Mouse (Mus musculus) embryonic facial prominence, embryonic 15.5 days (tissue): ENCODE data around the gene Gm10964. TPM values are rescaled to one million over a fixed set of nuclear protein-coding genes. Genes with fewer than 3 reads are reported as not detected.
A peak's percentile ranks its signal among the peaks of the same experiment; 100 is the strongest.

Experiments used
- ATAC-seq: fragments of 200-750 bp; cut with Nextera tagmentation; 2 replicates; pipeline ENCODE4 v1.8.0; 2017; ENCODE audit warnings: low read depth, moderate TSS enrichment; ENCODE audit not compliant: insufficient number of reproducible peaks, low FRiP score, low TSS enrichment
- H3K27ac ChIP-seq: fragments of 300-500 bp; sonication (generic); replicated peaks from 2 replicates; pipeline ENCODE4 v1.5.1; 2015; ENCODE audit warnings: mild to moderate bottlenecking, inconsistent platforms
- H3K27me3 ChIP-seq: fragments of 300-500 bp; sonication (generic); 2 replicates; pipeline ENCODE4 v1.6.1; 2015; ENCODE audit warnings: inconsistent platforms
- H3K36me3 ChIP-seq: fragments of 300-500 bp; sonication (generic); 2 replicates; pipeline ENCODE4 v1.6.1; 2015; ENCODE audit warnings: mild to moderate bottlenecking, inconsistent platforms
- H3K4me1 ChIP-seq: fragments of 300-500 bp; sonication (generic); 2 replicates; pipeline ENCODE4 v1.6.1; 2015; ENCODE audit warnings: inconsistent platforms
- H3K4me2 ChIP-seq: fragments of 300-500 bp; sonication (generic); replicated peaks from 2 replicates; pipeline ENCODE4 v1.6.1; 2015; ENCODE audit warnings: mild to moderate bottlenecking, inconsistent platforms
- H3K4me3 ChIP-seq: fragments of 300-500 bp; sonication (generic); replicated peaks from 2 replicates; pipeline ENCODE4 v1.5.1; 2015; ENCODE audit warnings: mild to moderate bottlenecking, inconsistent platforms
- H3K9ac ChIP-seq: fragments of 300-500 bp; sonication (generic); 2 replicates; pipeline ENCODE4 v1.6.1; 2015; ENCODE audit warnings: inconsistent platforms
- H3K9me3 ChIP-seq: fragments of 300-500 bp; sonication (generic); replicated peaks from 2 replicates; pipeline ENCODE4 v1.6.1; 2016; ENCODE audit warnings: inconsistent platforms
- WGBS: fragments of 180-500 bp; shearing (Covaris S2); methylation state at CpG from one replicate; pipeline ENCODE4 v1.1.7; 2015; 5-methylcytosine and 5-hydroxymethylcytosine counted together
- polyA plus RNA-seq: library from polyadenylated mRNA; unstranded; fragments of >200 nt; fragmentation: Nextera tagmentation; extraction: Ambion mirVana; gene quantifications from 2 replicates; pipeline ENCODE4 v1.2.1, GENCODE M21; 2015

Gm10964 gene
- polyA plus RNA-seq, 1 experiment from 2014 or later, result not detected

DNA sequence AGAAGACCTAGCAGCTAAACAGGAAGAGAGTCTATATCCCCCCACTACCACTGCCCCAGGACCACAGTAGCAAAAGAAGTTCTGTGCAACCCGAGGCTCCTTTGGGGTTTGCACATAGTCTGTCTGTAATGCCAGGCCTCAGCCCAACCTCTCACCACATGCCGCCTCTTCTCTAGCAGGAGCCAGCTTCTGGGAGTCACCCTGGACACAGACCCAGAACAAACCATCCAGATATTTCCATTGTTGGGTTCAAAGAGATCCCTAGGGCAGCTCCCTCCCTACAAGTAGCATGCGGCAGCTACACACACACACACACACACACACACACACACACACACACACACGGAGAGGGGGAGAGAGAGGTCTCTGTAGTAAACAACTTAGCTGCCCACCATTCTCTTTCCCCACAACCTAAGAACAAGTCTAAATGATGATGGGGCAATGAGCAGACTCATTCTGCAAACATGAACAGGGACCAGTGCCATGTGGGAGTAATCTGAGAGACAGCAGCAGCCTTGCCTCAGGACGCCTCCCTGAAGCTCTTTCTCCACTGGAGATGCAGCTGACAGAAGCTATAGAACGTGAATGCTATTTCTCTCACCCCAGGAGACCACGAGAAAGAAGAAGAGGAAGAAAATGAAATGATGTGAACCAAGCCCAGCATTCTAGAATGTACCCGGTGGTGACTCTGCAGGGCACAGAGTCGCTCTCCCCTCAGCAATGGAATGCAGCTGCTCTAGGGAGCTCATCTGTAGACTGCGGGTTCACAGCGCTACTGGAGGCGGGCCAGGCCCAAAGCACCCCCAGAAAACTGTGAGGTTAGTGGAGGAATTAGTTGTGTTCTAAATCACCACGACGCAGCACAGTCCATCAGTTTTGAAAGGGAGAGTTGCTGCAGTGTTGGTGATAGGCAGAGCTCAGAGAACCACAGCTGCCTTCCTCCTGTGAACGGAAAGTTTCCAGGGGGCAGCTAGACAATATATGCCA is 22.1 kb upstream of the Gm10964 start:
- Histone ChIP-seq H3K9me3 (no peaks in the 10 kb centered on the region), H3K4me2 (no peak overlapping the region), H3K27me3 (no peaks in the 10 kb centered on the region), H3K9ac (no peak overlapping the region), H3K36me3 (no peaks in the 10 kb centered on the region), H3K27ac (peak overlapping the region; percentile 78), H3K4me1 (peaks cover 31% of the 10 kb centered on the region), H3K4me3 (no peak overlapping the region)
- ATAC-seq, result peak; percentile 74
- 22% methylated on average over 15 of the region's 15 CpGs for WGBS

DNA sequence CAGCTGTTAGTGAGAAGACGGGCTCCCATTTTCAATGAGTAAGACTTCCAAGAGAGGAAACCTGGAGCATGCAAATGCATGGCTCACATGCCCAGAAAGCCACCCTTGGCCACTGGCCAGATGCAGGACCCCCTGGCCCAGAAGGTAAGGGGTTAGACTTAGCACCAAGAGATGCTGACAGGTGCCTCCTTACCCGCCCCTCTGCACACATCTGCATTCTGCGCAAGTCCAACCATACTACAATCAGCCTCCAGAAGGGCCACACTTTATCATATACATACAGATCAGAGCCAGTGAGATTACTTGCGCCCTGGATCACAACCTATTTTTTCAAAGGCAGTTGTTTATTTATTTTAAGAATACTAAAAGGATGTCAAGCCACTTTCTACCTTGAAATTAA is 20.4 kb upstream of the Gm10964 start:
- no peaks in the 10 kb centered on the region for H3K36me3 ChIP-seq
- no peaks in the 10 kb centered on the region for H3K9me3 ChIP-seq
- H3K27me3 ChIP-seq, result no peaks in the 10 kb centered on the region
- no peak overlapping the region for H3K4me3 ChIP-seq
- WGBS, result 86% methylated on average over 4 of the region's 4 CpGs
- no peak overlapping the region for H3K9ac ChIP-seq
- no peak overlapping the region for H3K27ac ChIP-seq
- peaks cover 31% of the 10 kb centered on the region for H3K4me1 ChIP-seq
- ATAC-seq, result no peak
- no peak overlapping the region for H3K4me2 ChIP-seq

DNA sequence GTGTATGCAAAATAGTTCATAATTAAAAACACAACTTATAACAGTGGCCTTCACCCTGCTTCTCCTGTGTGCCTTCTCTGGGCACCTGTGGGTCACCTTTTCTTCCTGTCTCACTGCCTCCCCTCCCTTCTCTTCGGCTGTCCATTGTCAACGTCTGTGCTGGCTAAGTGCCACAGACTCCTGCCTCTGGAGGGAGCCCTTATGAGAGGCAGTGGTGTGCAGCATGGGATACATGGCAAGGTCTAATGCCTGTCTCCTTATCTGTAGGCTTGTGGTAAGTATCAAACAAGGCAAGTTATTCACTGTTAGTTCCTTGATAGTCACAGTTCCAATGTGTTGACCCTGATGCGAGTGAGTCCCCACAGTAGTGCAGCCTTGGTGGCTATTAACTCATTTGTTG is 15.0 kb upstream of the Gm10964 start:
- Histone ChIP-seq H3K36me3 (no peaks in the 10 kb centered on the region), H3K9me3 (no peaks in the 10 kb centered on the region), H3K27ac (no peak overlapping the region), H3K27me3 (no peaks in the 10 kb centered on the region), H3K4me1 (0 out of 2 replicates have a peak, but pooled peaks cover 3% of the 10 kb centered on the region), H3K9ac (no peak overlapping the region), H3K4me2 (no peak overlapping the region), H3K4me3 (no peak overlapping the region)
- WGBS, result 54% methylated on average over 3 of the region's 3 CpGs
- no peak for ATAC-seq

DNA sequence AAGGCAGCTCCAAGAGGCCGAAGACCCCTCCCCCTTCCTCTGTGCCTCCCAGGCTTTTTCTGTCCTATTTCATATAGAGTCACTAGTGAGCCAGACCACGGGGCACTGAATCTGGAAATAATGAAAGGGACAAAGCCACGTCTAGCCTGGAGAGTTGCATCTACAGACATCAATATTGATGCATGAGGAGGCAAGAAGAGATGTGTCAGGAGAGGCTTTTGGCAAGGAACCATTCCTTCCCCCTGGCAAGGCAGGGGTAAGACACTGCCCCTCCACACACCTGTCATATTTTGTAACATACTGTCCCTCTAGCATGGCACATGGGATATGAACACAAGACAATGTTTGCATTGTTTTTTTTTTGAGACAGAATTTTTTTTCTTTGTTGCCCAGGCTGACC is 12.5 kb upstream of the Gm10964 start:
- ATAC-seq, result no peak
- H3K4me3 ChIP-seq, result no peak overlapping the region

DNA sequence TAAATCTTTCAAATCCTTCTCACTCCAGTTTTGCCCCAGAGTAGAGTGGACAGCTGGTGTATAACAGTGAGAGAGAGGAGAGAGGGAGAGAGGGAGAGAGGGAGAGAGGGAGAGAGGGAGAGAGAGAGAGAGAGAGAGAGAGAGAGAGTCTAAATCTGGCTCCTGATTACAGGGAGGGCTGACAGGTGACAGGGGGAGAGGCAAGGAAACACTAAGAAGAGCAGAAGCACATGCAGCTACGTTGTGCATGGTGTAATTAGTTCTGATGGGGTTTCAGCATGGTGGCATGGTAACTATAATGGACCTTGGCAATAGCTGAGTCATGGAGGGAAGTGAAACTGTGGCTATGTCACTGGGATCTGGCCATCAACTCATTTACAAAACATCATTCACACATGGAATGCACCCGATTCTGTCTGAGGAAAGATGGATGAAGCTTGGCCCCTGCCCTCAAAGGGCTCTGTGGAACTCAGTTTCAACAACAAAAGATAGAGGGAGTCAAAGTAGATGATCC is 11.3 kb upstream of the Gm10964 start:
- no peak overlapping the region for H3K4me2 ChIP-seq
- H3K9ac ChIP-seq, result no peak overlapping the region
- H3K4me3 ChIP-seq, result no peak overlapping the region
- WGBS, result 43% methylated on average over 2 of the region's 2 CpGs
- H3K4me1 ChIP-seq, result peaks cover 8% of the 10 kb centered on the region
- H3K36me3 ChIP-seq, result 0 out of 2 replicates have a peak, but pooled peaks cover 2% of the 10 kb centered on the region
- ATAC-seq, result no peak
- no peak overlapping the region for H3K27ac ChIP-seq
- no peaks in the 10 kb centered on the region for H3K9me3 ChIP-seq
- H3K27me3 ChIP-seq, result no peaks in the 10 kb centered on the region

More for the DNA sequence above, 12.5 kb upstream of the Gm10964 start:
- H3K27me3 ChIP-seq, result no peaks in the 10 kb centered on the region
- no peak overlapping the region for H3K27ac ChIP-seq
- H3K36me3 ChIP-seq, result no peaks in the 10 kb centered on the region
- WGBS, result 36% methylated on average over 3 of the region's 3 CpGs
- no peaks in the 10 kb centered on the region for H3K4me1 ChIP-seq
- H3K4me2 ChIP-seq, result no peak overlapping the region
- H3K9me3 ChIP-seq, result no peaks in the 10 kb centered on the region
- H3K9ac ChIP-seq, result no peak overlapping the region

DNA sequence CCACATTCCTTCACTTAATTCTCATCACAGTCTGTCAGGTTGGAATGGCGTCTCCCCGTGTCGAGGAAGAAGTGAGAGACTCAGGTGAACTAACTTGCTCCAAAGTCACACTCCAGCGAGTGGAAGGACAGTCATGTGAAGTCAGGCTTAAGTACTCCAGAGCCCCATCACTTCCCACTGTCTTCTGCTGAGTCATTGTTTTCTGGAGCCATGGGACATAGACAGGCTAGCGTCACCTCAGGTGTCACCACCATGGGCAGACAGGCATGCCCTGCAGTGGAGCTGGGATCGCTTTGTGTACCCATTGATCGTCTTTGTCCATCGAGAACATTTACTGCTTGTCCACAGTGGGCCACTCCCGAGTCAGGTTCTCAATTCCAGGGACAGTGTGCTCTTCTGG is 9.3 kb upstream of the Gm10964 start:
- whole genome bisulfite sequencing, result 83% methylated on average over 9 of the region's 9 CpGs
- H3K36me3 ChIP-seq, result 0 out of 2 replicates have a peak, but pooled peaks cover 2% of the 10 kb centered on the region
- H3K4me2 ChIP-seq, result no peak overlapping the region
- H3K9me3 ChIP-seq, result no peaks in the 10 kb centered on the region
- H3K4me3 ChIP-seq, result no peak overlapping the region
- no peak overlapping the region for H3K9ac ChIP-seq
- no peaks in the 10 kb centered on the region for H3K27me3 ChIP-seq
- H3K27ac ChIP-seq, result no peak overlapping the region
- no peak for ATAC-seq
- H3K4me1 ChIP-seq, result peaks cover 28% of the 10 kb centered on the region

DNA sequence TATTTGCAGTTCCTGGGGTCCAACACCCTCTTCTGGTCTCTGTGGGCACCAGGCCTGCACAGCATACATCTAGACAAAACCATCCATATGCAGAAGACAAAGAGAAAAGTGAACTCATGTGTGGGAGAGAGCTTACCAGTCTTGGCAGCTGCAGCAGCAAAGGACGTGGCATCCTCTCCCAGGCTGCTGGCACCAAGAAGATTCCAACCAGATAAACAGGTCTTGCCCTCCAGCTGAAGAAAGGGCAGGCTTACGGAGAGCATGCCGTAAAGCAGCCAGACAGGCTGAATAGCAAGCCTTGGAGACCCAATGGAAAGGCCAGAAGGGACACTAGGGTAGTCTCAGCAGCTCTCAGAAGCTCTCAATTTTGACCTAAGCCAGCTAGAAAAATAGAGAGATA is 7.0 kb upstream of the Gm10964 start:
- no peak overlapping the region for H3K4me2 ChIP-seq
- no peak for ATAC-seq
- WGBS, result 75% methylated on average over 3 of the region's 3 CpGs
- H3K27me3 ChIP-seq, result no peaks in the 10 kb centered on the region
- no peak overlapping the region for H3K4me3 ChIP-seq
- no peaks in the 10 kb centered on the region for H3K9me3 ChIP-seq
- no peak overlapping the region for H3K9ac ChIP-seq
- 0 out of 2 replicates have a peak, but pooled peaks cover 2% of the 10 kb centered on the region for H3K36me3 ChIP-seq
- H3K4me1 ChIP-seq, result peaks cover 51% of the 10 kb centered on the region
- no peak overlapping the region for H3K27ac ChIP-seq

DNA sequence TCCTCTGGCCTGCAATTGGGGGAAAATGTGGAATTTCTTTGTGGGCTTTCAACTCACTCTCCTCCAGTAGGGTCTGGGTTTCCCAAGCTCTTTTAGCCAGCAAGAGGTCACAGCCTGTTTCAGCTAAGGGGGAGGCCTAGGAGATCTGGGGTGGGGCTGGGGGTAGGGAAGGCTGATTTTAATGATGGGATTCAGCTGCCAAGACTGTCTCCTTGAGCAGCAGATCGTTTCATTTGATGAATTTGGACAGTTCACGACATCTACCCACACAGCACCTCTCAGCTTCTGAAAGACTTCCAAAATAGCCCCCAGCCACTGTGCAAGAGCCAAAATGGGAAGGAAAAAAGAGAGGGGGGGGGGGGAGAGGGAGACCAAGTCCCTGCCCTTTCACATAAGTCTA is 6.0 kb upstream of the Gm10964 start:
- Histone ChIP-seq H3K4me1 (peaks cover 60% of the 10 kb centered on the region), H3K4me2 (no peak overlapping the region), H3K9ac (no peak overlapping the region), H3K4me3 (no peak overlapping the region), H3K9me3 (no peaks in the 10 kb centered on the region), H3K36me3 (0 out of 2 replicates have a peak, but pooled peaks cover 2% of the 10 kb centered on the region), H3K27ac (peak overlapping the region; percentile 96), H3K27me3 (no peaks in the 10 kb centered on the region)
- 12% methylated on average over 2 of the region's 2 CpGs for WGBS
- no peak for ATAC-seq

DNA sequence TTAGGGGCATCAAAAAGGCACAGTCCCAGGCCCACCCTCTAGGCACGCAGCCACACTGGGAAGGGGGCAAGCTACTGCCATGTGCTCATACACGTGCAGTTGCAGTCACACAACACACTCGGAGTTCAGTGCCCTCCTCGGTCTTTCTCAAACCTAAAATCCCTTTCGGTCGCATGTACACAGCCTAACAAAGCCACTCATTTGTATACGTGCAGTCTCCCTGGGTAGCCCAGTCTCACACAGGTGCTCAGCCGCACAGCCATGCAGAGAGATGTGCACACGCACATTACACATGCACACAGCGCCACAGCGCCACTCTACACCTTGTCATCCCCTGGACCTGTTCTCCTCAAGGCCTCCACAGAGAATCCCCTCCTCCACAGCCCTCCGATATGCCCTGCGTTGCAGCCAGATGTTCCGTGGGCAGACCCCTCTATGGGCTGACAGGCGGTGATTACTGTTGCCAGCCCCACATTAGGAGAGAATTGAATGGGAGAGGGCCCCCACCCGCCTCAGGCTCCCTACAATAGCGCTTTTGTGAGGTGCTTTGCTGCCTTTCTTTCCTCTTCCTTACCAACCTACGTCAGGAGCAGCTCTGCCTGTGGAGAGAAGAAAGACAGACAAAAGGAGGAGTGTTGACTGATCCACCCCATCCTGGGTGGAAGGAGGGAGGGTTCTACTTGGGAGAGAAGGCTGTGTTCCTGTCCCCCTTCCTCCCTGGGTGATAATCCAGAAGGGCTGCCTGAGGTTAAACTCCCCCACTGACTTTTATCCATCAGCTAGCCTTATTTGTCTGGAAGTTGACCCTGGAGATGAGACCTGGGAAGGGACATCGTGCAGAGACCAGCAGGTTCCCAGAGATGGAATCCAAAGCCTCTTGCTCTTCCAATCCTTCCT is 5.1 kb upstream of the Gm10964 start:
- H3K9ac ChIP-seq, result 0 out of 2 replicates have a peak overlapping the region, but pooled peaks have one; percentile 9
- ATAC-seq, result 0 out of 2 replicates have a peak, but pooled peaks have one; percentile 3
- peak overlapping the region; percentile 55 for H3K4me2 ChIP-seq
- H3K4me1 ChIP-seq, result peaks cover 66% of the 10 kb centered on the region
- H3K27me3 ChIP-seq, result no peaks in the 10 kb centered on the region
- H3K36me3 ChIP-seq, result 0 out of 2 replicates have a peak, but pooled peaks cover 2% of the 10 kb centered on the region
- H3K4me3 ChIP-seq, result peak overlapping the region; percentile 48
- H3K27ac ChIP-seq, result peak overlapping the region; percentile 96
- no peaks in the 10 kb centered on the region for H3K9me3 ChIP-seq
- whole genome bisulfite sequencing, result 17% methylated on average over 18 of the region's 19 CpGs

DNA sequence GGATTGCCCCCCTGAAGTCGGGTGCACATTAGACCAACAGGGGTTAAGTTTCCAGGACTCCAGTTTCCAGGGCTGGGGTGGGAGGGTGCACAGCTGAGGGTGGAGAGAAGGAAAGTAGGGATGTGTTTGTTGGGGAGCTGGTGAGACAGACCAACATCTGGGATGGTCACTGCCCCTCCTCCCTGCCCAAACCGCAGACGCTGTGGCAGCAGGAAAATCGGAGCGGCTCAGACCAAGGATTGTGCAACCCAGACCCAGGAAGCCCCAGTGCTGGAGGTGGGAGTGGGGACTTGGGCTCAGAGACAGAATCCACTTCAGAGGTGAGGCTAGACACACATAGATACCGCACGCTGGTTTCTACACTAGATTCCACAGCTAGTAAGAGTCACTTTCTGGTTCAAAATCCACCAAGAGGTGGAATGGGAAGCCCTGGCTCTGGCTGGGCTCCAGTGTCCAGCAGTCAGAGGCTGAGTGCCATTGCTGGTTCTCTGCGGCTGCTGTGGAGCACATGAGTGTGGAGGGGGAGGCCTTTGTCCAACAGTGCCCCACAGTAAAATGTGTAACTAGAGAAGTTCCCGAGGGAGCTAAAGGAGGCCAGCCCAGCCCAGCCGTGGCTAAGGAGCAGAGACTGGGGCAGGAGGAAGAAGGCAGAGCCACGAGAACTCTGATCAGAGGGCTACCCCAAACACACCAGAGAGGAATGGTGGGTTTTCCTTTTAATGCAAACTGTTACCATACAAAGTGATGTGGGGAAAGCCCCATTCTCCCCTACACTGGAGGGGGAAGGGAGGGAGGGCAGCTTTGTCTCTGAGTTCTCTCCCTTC is 4.3 kb upstream of the Gm10964 start:
- peak; percentile 49 for ATAC-seq
- Histone ChIP-seq H3K27ac (peak overlapping the region; percentile 96), H3K4me1 (peaks cover 69% of the 10 kb centered on the region), H3K4me2 (peak overlapping the region; percentile 55), H3K9me3 (no peaks in the 10 kb centered on the region), H3K4me3 (peak overlapping the region; percentile 48), H3K27me3 (no peaks in the 10 kb centered on the region), H3K9ac (no peak overlapping the region), H3K36me3 (0 out of 2 replicates have a peak, but pooled peaks cover 2% of the 10 kb centered on the region)
- WGBS, result 7% methylated on average over 11 of the region's 11 CpGs
